Mouse (Mus musculus): ENCODE results near the gene Tbx4. TPM values are rescaled to one million over a fixed set of nuclear protein-coding genes. Genes with fewer than 3 reads are reported as not detected.

Tbx4 gene
- not detected for polyA plus RNA-seq (2017; shearing (Covaris generic))

DNA sequence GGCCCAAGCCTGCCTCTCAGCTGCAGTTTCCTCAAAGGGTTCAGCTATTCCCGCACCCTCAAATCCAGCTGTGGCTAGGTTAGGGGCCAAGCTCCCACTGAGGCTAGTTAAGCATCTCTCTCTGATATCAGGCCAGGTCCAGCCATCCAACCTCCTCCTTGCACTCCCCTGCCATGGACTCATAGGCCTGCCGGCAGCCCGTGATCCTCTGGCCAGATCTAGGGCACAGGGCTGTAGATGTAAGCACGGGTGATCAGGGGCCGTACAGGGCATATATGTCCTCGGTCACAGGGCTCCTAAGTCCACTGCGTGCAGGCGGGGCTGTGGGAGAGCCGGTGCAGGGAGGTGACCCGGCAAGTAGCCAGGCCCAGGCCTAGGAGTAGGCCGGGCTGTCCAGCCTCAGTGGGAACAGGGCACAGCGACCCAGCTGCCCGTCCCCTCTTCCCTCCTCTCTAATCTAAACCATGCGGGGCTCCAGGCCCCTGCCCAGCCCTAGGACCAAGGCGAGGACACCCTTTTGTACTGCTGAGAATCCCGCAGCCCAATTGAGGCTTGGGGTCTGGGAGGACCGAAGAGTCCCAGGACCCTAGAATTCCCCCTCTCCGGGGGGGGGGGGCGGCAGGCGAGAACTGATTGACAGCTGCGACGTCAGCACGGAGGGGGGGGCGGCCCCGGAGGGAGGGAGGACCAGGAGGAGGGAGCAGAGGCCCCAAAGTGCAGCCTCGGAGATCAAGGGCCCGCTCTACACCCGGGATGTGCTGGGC lies at the start of gene Tbx4:
Gene Tbx4, plus strand, starts transcription at position 758 of the 764 bp plus-strand sequence.

DNA sequence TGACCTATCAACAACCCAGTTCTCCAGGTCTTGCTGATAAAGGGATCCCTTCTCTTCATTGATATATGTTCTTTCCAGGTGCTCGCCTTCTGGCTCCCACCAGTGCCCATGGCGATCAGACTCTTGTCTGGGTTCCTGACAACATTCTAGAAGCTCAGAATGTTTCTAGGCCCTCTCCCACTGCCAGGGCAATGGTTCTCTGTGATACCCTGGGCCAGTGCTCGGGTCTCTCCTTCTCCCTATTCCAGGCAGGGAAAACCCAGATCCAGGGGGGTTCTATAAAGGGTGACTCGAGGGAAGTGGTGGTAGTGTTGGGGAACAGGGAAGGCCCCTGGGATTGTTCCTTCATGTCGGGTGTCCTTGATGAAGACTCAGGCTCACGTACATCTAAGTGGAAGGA lies 36.0 kb upstream of the Tbx4 start, which contains the start of gene Gm11444:
Gene Gm11444, minus strand, starts transcription at position 101 of the 400 bp plus-strand sequence.

Other genes with a start within 250 kb of the Tbx4 start
- gene Tbx2, start 53.9 kb upstream of the Tbx4 start, polyA plus RNA-seq (2017; shearing (Covaris generic)), result 0.10 TPM
- not detected for gene Gm11444, start 36.1 kb upstream of the Tbx4 start, polyA plus RNA-seq (2017; shearing (Covaris generic))

Measured in CD4-positive, CD25-positive, alpha-beta regulatory T cell, adult 9 weeks (primary cell).